Mouse (Mus musculus) lung, postnatal 36 days (tissue): Measurements from ENCODE around the gene Styx.
"Not testable (repeated sequence)": the region's sequence is repeated elsewhere in the genome, so short reads cannot be mapped to it uniquely, and the experiment has no call there.

Source experiments
- DNase-seq: peaks from one replicate; pipeline ENCODE4 v3.0.0; 2022; ENCODE audit warnings: mixed read lengths

Gene Styx

DNA sequence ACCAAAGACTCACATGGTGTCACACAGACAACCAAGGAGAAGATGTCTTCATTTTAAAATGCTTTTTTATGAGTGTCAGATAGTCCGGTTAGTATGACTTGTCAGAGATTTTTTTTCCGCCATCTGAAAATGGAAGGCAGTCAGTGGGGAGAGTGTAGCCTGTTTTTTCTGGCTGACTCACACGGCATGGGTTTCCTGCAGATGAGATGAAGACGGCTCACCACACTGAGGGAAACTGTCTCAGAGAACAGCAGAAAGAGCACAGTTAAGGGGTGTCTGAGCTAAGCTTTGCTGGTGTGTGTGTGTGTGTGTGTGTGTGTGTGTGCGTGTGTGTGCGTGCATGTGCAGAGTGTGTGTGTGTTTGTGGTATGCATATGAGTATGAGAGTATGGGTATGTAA, 90.4 kb downstream of the Styx start:
- DNase-seq = no peak

DNA sequence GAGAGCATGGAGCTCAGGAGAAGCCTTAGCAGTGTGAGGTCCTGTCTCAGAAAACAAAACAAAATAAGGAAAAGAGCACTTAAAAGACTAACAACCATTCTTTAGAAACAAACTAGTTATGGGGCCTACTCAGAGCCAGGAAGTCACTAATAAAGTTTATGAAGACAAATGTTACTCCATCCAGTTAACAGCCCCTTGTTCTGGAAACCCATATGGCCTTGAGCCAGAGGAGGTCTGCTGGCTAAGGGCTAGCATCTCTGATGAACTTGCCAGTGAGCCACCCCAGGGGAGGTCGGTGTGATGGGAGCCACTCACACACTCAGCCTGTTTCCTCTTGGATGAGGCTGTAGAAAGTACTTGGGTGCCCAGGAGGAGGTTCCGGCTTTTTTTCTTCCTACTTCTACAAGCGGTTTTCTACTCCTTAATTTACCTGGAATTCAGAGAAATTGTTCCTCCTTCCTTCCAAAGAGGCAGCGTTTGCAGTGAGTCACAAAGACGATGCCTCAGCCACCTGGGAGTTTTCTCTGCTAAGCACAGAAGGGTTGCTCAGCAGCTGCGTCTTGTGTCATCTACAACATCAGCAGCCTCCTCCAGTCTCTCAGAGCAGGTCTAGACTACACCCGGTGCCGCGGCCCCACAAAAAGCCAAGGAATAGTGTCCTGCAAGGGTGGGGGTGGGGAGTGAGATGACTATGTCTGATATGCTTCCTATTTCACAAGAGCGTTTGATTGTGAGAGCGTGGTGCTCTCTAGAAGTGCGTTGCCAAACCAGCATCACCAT, 92.1 kb downstream of the Styx start:
- DNase-seq = no peak

DNA sequence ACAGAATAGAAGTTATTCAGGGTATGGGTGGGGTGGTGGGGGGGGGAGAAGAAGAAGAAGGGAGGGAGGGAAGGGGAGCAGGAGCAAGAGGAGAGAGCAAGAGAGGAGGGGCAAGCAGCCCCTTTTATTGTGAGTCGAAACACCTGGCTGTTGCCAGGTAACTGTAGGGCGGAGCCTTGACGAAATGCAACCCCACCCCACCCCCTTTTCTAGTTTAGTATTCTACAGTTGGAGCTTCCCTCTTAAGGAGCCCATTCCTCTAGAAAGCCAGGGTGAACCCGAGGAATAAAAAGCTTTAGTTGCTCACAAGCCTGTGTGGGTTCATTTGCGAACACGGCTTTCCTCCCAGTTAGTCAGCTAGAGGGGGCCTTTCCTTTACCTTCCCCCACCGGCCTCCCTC, 94.0 kb downstream of the Styx start:
- no peak for DNase-seq

DNA sequence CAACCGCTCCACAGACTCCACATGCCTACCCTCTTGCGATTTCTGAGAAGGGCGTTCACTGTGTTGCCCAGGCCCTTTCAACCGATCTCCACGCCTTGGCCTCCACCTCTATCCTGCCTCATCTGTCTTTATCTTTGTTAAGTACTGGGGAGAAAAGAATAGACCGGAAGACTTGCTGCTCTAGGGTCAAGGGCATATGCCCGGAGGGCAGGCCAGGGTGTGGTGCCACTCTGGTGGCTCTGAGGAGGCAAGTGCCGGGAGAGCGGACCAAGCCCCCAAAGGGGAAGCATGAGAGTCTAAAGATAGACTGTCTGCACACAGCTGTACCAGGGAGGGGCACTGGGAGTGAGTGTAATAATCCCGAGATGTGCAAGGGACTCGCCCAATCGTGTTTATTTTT, 94.6 kb downstream of the Styx start:
- DNase-seq = peak; percentile 44

DNA sequence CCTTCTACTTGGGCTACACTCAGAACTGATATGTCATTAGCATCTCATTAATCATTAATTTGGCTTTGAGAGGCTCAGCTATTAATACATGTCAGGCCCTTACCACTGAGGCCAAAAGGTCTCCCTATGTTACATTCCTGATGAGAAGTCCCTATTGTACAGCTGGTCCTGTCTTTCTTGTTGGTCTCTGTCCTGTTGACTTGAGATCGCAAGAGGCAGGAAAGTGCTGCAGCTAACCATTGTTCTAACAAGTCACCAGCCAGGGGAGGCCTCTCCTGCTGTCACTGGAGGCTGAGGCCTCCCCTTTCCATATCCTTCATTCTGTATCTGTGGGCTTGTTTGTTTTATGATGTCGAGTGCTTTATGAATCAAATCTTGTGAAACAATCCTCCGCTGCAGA, 95.9 kb downstream of the Styx start:
- no peak for DNase-seq

DNA sequence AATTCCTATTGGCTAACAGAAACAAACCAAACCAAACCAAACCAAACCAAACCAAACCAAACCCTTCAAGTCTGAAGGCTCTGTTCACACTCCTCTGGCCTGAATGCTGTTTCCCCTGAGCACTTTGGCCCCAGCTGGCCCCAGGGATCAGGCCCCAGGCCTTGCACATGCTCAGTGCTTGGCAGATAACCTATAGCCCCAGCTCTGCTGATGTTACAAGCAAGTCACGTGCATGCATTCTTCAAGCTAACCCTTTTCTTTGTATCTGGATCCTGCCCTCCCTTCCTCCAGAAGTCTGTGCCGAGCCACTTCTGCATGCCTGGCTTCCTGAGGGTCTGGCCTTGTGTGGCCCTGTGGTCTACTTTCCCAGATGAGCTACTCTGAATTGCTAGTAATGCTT, 100.2 kb downstream of the Styx start:
- no peak for DNase-seq

DNA sequence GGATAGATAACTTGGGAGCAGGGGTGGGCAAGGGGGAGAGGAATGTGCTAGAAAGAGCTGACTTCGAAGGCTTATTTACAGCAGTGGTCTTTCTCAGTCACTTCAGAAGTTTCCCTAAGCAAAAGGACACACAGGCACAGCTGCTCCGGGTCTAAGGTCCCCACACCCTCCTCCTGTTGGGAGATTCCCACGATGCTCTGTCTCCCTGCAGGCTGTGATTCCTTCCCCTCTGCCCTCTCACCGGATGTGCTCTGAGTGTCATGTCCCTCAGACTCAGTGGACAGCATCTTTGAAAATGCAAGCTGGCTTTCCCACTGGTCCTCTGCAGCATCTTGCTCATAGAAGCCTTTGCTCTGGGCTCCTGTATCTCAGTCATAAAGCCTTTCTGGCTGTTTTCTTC, 101.3 kb downstream of the Styx start:
- peak; percentile 54 for DNase-seq

DNA sequence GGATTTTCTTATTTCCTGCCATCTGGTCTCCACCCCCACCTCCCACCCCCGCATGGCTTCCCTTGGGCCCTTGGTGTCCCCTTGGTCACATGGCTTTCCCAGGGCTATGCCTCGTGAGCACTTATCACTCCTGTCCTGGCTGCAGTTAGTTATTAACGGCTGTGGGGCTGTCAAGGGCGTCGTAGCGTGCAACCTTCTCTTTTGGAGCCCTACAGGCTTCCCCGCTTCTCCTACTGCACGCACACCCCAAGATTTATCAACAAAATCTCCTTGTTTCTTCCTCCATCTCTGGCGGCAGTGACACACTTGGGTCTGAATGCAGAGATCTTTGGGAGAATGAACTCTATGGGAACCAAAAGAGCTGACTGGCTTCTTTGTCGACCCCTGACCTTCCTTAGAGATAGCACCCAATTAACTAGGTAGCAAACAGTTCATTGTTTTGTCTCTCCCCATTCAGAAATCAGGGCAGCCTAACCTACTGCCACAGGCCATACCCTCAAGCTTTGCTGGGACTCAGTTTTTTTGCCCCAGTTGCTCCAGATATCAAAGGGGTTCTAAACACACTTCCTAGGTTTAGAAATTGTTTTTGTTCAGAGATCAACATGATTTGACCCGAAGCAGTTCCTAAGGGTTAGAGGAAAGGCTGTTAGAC, 102.1 kb downstream of the Styx start:
- DNase-seq = peak; percentile 51

DNA sequence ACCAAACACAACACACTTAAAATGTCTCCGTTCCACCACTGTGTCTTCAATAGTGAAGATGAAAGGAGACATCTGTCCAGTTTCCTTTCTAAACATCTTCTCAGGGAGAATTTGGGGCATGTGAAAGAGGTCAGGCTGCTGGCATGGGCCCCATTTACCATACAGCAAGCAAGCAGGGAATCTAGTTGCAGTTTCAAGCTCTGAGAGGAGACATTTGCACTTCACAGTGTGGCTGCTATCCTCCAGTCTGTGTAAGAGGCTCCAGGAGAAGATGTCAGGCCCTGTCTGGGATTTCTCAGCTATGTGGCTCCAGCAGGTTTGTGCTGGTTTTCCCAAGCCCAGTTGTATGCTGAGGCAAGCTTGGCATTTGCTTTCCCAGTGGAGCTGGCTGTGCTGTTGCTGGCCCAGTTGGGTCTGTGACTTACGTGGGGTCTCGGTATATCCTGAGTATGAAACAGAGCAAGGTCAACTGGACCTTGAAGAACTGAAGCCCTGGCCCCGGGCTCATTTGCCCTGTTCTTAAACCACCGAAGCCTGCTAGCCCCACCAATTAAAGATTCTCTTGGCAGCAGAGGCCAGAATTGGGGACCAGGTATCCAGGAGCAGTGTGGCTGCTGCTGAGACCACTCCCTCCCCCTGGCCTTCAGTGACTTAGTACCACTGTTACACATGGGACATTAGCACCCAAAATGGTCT, 102.8 kb downstream of the Styx start:
- peak; percentile 69 for DNase-seq

DNA sequence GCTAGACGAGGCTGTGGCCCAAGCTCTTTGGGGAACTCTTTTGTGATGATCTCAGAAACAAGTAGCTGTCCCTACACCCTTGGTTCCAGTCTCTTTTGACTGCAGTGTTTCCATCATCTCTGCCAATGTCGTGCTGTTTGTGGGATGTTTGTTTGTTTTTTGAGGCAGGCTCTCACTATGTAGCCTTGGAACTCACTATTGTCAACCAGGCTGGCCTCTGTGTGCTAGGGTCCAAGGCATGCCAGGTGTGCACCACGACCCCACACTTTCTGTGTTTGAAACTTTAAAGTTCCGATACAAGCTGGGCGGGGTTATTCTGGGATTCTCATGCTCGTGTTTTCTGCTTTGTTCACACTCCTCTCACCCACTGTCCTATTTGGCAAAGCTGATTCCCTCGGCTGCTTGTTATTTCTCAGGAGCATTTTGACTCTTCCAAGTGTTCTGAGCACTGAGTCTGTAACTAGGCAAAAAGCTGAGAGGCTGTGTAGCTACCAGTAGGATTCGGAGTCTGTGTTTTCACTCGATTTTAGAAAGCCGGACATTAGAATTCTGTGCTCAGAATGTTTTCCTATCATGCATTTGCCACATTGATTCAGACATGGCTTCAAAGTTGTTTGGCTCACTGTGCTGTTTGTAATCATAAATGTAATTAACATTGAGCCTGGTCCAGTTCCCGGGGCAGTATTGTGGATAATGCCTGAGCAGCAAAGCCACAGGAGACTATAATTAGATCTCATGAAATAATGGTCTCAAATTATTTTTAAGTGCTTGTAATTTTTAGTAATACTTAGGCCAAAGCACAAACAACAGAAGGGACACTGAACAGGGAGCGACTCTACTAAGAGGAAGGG, 105.0 kb downstream of the Styx start:
- no peak for DNase-seq

DNA sequence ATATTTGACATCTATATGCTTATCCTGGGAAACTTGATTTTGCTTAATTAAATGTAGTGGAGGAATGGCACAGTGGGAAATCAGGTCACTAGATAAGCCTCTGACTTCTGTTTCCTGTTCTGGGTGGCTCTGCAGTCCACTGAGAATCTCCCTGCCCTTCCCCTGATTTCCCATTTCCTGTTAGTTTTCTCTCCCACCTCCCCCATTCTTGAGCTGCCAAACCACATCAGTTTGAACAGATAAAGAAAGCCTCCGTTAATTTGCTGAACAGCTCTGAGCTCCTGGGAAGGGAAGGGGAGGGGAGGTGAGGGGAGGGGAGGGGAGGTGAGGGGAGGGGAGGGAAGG, 105.6 kb downstream of the Styx start:
- peak; percentile 58 for DNase-seq

DNA sequence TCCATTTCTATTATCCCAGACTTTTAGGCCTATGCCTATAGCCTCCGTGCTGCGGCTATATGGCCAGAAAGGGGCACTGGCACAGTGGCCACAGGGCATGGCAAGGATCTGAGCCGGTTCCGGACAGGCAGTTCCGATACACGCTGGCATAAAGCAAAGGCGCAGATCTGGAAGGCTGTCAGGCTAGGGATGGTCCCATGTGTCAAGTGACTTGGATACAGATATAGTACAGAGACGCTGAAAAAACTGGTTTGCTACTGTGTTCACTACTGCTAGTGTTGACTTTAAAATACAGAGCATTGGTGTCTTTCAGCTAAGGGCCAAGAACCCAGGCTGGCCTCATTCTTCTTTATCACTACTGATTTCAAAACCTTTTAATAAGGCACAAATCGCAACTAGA, 106.1 kb downstream of the Styx start:
- no peak for DNase-seq

DNA sequence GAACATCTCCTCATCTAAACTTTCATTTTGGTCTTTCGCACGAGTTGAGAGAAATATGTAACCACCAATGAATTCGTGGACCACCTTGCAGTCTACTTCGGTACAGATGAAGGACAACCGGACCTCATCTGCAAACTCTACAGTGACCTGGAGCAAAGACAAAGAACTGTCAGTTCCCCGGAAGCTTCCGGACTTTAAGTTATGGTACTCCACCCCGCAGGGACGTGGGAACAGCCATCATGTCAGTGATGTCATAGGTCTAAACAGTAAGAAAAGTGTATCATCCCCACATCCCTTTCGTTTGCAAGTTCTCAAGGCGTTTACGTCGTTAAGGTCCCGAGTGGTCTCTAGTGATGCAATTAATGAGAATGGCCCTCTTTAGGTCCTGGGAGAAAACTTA, 109.0 kb downstream of the Styx start:
- no peak for DNase-seq

DNA sequence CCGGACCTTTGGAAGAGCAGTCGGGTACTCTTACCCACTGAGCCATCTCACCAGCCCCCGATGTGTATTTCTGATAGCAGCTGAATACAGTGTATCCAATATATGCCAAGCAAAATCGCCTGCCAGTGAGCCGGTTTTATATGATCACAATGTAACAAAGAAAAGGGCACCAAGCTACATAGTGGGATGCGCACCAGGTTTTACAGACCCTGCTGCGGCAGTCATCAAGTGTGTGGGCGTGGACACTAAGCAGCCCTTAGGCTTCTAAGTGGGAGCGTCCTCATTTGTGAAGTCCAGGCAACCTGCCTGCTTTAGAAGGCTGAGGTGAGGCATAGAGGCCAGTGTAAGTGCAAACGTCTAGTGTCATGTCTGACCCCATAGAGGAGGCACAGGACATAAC, 109.6 kb downstream of the Styx start:
- DNase-seq = no peak

DNA sequence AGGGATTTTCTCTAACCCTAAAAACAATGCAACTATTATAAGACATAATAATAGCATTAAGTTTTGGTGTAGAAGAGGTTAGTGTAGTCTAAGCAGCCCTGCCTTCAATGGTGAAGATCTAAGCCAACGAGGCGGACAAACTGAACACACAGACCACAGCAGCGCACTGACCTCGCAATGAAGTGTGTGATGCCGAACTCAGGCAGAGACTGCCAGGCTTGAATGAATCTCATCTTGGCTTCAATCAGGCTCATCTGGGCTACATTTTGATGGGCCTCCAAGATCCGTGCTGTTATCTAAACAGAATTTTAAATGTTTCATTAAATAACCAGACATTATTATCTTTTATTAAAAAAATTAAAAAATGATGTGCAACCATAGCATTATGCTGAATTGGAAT, 111.1 kb downstream of the Styx start:
- no peak for DNase-seq

DNA sequence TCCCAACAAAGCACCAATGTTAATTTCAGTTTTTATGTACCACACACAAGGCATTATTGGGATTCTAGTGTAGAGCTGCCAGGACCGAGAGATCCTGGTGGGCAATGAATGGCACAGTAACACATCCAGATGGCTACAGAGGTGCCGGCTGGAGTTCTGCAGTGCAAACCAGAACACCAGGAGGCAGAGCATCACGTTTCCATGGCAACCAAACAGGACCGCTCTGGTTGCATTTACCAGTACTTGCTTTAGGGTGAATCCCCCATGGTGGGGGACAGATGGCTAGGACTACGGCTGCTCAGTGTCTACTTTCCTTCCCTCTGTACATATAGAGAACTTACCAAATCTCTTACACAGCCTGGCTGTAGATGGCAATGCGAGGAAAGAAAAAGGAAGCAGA, 111.5 kb downstream of the Styx start:
- DNase-seq = no peak

DNA sequence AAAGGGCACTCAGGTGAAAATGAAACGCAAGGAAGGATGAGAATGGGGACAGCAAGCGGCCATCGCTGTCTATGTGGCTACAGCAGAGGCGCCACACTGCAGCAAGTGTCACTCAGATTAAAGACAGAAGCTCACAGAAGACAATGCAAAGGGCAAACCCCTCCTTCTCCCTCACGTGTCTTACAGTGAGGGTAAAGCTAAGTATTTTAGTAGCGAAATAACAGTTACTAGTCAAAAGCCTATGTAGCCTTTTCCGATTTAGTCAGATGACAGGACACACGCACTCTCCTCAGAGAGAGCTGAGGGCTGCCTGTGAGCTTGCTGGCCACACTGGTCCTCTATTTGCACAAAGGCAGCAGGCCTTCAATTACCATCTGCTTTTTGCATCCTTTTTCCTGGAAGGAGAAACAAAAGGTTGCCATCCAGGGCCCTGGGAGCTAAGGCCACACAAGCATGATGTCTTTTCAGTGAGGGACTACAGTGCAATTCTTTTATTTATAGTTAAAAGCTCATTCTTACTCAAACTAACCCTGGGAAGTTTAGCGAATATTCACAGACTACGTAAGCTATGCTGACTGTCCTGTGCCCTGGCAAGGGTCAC, 112.1 kb downstream of the Styx start:
- DNase-seq = no peak

DNA sequence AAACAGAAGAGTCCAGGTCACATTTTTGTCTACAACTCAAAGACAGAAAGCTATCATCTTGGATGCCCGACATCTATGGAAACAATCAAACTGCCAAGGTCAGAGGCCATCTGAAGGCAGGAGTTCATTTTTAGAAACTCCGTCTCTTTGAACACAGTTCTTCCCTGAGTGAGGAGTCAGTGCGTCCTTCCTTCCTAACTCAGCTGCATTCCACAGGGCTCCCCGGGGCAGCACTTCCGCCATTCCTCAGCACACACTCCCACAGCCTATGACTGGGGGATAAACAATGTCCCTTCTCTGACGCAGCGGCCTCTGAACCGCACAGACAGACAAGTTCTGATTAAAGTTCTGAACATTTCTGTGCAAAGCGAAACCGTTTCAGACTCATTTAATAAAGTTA, 112.7 kb downstream of the Styx start:
- DNase-seq = peak; percentile 81

DNA sequence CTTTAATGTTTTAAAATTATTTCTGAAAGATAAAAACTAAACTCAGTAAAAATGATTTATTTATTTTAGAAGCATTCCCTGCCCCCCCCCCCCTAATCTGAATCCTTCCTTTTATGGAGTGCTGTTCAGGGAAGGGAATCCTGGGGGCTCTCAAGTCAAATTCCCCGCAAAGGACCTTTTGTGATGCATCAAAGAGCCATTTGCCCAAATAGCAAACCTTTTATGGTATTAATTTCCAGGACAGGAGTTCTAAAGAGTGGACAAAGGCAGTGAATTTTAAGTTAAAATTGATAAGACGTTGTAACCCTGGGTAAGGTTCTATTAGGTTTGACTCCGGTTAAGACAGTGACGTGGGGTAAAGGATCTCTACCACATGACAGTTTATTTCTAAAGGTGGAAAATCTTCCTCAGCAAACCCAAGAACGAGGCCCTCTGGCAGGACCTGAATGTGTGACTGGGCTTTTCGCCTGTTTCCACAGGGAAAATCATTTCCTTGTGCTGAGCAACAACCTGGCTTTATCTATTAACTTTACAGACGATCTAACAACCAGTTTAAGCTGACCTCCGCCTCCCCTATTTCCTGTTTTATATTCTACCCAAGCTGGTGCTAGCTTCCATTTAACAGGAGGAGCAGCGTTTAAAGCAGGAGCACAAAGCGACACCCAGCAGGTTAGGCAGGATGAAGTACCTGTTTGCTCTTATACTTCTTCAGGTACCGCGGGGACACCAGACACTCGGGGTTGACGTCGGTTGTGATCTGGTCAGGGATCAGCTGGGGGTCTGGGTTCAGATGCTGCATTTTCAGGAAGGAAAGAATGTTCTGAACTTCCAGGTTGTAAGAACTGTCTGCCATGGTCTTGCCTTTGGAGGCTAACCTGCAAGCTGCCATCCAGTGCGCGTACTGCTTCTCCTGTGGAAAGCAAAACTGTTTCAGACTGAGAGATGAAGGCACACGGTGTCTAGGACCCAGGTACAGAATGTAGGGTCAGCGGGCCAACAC, 113.4 kb downstream of the Styx start:
- DNase-seq = no peak

DNA sequence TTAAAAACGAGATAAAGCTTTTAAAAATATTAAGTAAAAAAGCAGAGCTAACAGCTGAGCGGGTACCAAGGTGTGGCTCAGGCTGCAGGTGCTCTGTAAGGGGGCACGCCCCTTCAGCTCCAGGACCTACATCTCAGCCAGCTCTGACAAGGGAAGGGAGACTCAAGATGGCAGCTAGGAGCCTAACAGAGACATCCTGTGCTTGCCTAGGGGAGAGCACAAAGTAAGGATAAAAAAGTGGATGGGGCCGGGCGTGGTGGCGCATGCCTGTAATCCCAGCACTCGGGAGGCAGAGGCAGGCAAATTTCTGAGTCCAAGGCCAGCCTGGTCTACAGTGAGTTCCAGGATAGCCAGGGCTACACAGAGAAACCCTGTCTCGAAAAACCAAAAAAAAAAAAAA, 115.5 kb downstream of the Styx start:
- not testable (repeated sequence) for DNase-seq

DNA sequence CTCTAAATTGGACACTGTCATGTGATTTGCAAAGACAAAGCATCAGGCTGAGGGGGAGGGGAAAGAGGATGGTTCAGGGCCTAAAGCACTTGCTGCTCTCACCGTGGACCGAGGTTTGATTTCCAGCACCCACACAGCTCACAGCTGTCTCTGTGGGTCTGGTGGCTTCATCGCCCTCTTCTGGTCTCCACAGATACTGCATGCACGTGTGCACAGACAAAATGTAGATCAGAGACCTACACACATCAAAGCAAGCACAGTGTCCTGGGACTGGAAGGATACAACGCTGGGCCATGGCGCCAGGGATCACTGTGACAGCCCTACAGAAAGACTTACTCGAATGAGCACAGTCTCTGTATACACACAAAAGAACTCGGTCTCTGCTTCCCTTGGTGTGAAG, 118.6 kb downstream of the Styx start:
- DNase-seq = no peak
